Mouse (Mus musculus): ENCODE data around the gene Fip1l1. TPM values are rescaled to one million over a fixed set of nuclear protein-coding genes. Genes with fewer than 3 reads are reported as not detected.
A peak's percentile ranks its signal among the peaks of the same experiment; 100 is the strongest.

Fip1l1 gene
- polyA plus RNA-seq, 1 experiment = 7.3 TPM

DNA sequence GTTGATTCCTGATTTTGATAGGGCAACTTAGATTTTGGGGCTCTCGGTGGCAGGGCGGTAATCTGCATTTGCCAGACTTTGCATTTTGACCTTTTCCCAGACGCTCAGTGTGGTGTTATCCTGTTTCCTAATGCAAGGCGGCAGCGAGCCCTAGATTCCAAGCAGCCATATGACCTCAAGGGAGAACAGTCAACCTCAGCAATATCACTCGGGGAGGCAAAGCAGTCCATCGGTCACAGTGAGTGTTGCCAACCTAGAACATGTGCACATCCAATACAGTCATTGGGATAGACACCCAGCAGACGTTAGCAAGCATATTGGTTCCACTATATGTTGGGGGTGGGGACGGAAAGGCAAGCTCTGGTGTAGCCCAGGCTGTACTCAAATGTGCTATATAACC is 113.0 kb downstream of the Fip1l1 start:
- H3K4me3 ChIP-seq (replicated peaks) = peak overlapping the region; percentile 26
- no peaks in the 10 kb centered on the region for H3K36me3 ChIP-seq (ENCODE audit: control insufficient read depth)
- no peaks in the 10 kb centered on the region for H3K27me3 ChIP-seq (ENCODE audit: control insufficient read depth)
- no peaks in the 10 kb centered on the region for H3K9me3 ChIP-seq (ENCODE audit: control insufficient read depth, low read length)
- TF ChIP-seq GATA1 (IDR thresholded peaks at IDR 0.05; ENCODE audit: low read length) (no peak), TAL1 (IDR thresholded peaks at IDR 0.05; ENCODE audit: low read length) (no peak)
- H3K4me1 ChIP-seq (ENCODE audit: control insufficient read depth) = no peaks in the 10 kb centered on the region

Other genes with a start within 250 kb of the Fip1l1 start
- 0.18 and 0.37 TPM in 2 replicates for gene Scfd2, start 3.7 kb upstream of the Fip1l1 start, polyA plus RNA-seq (2012)
- not detected in 2 replicates for gene Lnx1, start 167.5 kb downstream of the Fip1l1 start, polyA plus RNA-seq (2012)

Data from erythroblast, embryonic 14.5 days (primary cell).